Mouse (Mus musculus): ENCODE data around the gene Itih3. TPM values are rescaled to one million over a fixed set of nuclear protein-coding genes. Genes with fewer than 3 reads are reported as not detected.

Itih3 gene
- total RNA-seq, 4 experiments from 2014 or later: 32.1 to 49.7 (median 37.8) TPM

- no peak for DNase-seq (ENCODE audit: low spot score in 2 of 2)
Measured at GRCm38 (mm10) chr14:30903036-30903435, 20.5 kb downstream of the Itih3 start.

GRCm38 (mm10) chr14:30902628-30903027 is 20.9 kb downstream of the Itih3 start:
- no peak for DNase-seq (ENCODE audit: low spot score in 2 of 2)

- DNase-seq (ENCODE audit: low spot score in 2 of 2): no peak
Measured at GRCm38 (mm10) chr14:30899972-30900371, 23.6 kb downstream of the Itih3 start.

GRCm38 (mm10) chr14:30888271-30888732 is 35.3 kb downstream of the Itih3 start:
- DNase-seq (ENCODE audit: low spot score in 2 of 2): no peak

GRCm38 (mm10) chr14:30886204-30886603 is 37.4 kb downstream of the Itih3 start, which contains the start of gene Itih4:
Gene Itih4, plus strand, starts transcription at chr14:30886476.
- no peak for DNase-seq (ENCODE audit: low spot score in 2 of 2)

- DNase-seq (ENCODE audit: low spot score in 2 of 2): no peak
Measured at GRCm38 (mm10) chr14:30885298-30885697, 38.3 kb downstream of the Itih3 start.

GRCm38 (mm10) chr14:30881718-30882108 is 41.8 kb downstream of the Itih3 start:
- no peak for DNase-seq (ENCODE audit: low spot score in 2 of 2)

- DNase-seq (ENCODE audit: low spot score in 2 of 2): peak in 1 of 2 experiments; percentile 44
Measured at GRCm38 (mm10) chr14:30880811-30881717, 42.5 kb downstream of the Itih3 start.

GRCm38 (mm10) chr14:30880251-30880650 is 43.3 kb downstream of the Itih3 start:
- no peak for DNase-seq (ENCODE audit: low spot score in 2 of 2)

- no peak for DNase-seq (ENCODE audit: low spot score in 2 of 2)
Measured at GRCm38 (mm10) chr14:30879794-30880193, 43.8 kb downstream of the Itih3 start.

GRCm38 (mm10) chr14:30878958-30879571 is 44.5 kb downstream of the Itih3 start, which contains the start of gene Mustn1:
Gene Mustn1, plus strand, starts transcription at chr14:30879200.
- no peak for DNase-seq (ENCODE audit: low spot score in 2 of 2)

- DNase-seq (ENCODE audit: low spot score in 2 of 2): no peak
Measured at GRCm38 (mm10) chr14:30877827-30878226, 45.7 kb downstream of the Itih3 start.

- DNase-seq (ENCODE audit: low spot score in 2 of 2): no peak
Measured at GRCm38 (mm10) chr14:30876451-30876850, 47.1 kb downstream of the Itih3 start.

GRCm38 (mm10) chr14:30875955-30876354 is 47.6 kb downstream of the Itih3 start:
- no peak for DNase-seq (ENCODE audit: low spot score in 2 of 2)

- DNase-seq (ENCODE audit: low spot score in 2 of 2): no peak
Measured at GRCm38 (mm10) chr14:30875130-30875865, 48.3 kb downstream of the Itih3 start.

GRCm38 (mm10) chr14:30874095-30874700 is 49.4 kb downstream of the Itih3 start:
- DNase-seq (ENCODE audit: low spot score in 2 of 2): no peak

- DNase-seq (ENCODE audit: low spot score in 2 of 2): no peak
Measured at GRCm38 (mm10) chr14:30870206-30871147, 53.1 kb downstream of the Itih3 start.

GRCm38 (mm10) chr14:30869391-30869801 is 54.2 kb downstream of the Itih3 start:
- no peak for DNase-seq (ENCODE audit: low spot score in 2 of 2)

- no peak for DNase-seq (ENCODE audit: low spot score in 2 of 2)
Measured at GRCm38 (mm10) chr14:30868826-30869225, 54.7 kb downstream of the Itih3 start.

- DNase-seq (ENCODE audit: low spot score in 2 of 2): peak in 1 of 2 experiments; percentile 53
Measured at GRCm38 (mm10) chr14:30867042-30867441, 56.5 kb downstream of the Itih3 start.

Data from left cerebral cortex, adult 8-10 months (tissue).